Mouse (Mus musculus) embryonic facial prominence, embryonic 15.5 days (tissue): ENCODE results near the gene Atxn1. TPM values are rescaled to one million over a fixed set of nuclear protein-coding genes. Genes with fewer than 3 reads are reported as not detected.

Experiments used
- ATAC-seq: fragments of 200-750 bp; cut with Nextera tagmentation; 2 replicates; pipeline ENCODE4 v1.8.0; 2017; ENCODE audit warnings: low read depth, moderate TSS enrichment; ENCODE audit not compliant: insufficient number of reproducible peaks, low FRiP score, low TSS enrichment
- H3K27ac ChIP-seq: fragments of 300-500 bp; sonication (generic); replicated peaks from 2 replicates; pipeline ENCODE4 v1.5.1; 2015; ENCODE audit warnings: mild to moderate bottlenecking, inconsistent platforms
- H3K27me3 ChIP-seq: fragments of 300-500 bp; sonication (generic); 2 replicates; pipeline ENCODE4 v1.6.1; 2015; ENCODE audit warnings: inconsistent platforms
- H3K36me3 ChIP-seq: fragments of 300-500 bp; sonication (generic); 2 replicates; pipeline ENCODE4 v1.6.1; 2015; ENCODE audit warnings: mild to moderate bottlenecking, inconsistent platforms
- H3K4me1 ChIP-seq: fragments of 300-500 bp; sonication (generic); 2 replicates; pipeline ENCODE4 v1.6.1; 2015; ENCODE audit warnings: inconsistent platforms
- H3K4me2 ChIP-seq: fragments of 300-500 bp; sonication (generic); replicated peaks from 2 replicates; pipeline ENCODE4 v1.6.1; 2015; ENCODE audit warnings: mild to moderate bottlenecking, inconsistent platforms
- H3K4me3 ChIP-seq: fragments of 300-500 bp; sonication (generic); replicated peaks from 2 replicates; pipeline ENCODE4 v1.5.1; 2015; ENCODE audit warnings: mild to moderate bottlenecking, inconsistent platforms
- H3K9ac ChIP-seq: fragments of 300-500 bp; sonication (generic); 2 replicates; pipeline ENCODE4 v1.6.1; 2015; ENCODE audit warnings: inconsistent platforms
- H3K9me3 ChIP-seq: fragments of 300-500 bp; sonication (generic); replicated peaks from 2 replicates; pipeline ENCODE4 v1.6.1; 2016; ENCODE audit warnings: inconsistent platforms
- WGBS: fragments of 180-500 bp; shearing (Covaris S2); methylation state at CpG from one replicate; pipeline ENCODE4 v1.1.7; 2015; 5-methylcytosine and 5-hydroxymethylcytosine counted together
- polyA plus RNA-seq: library from polyadenylated mRNA; unstranded; fragments of >200 nt; fragmentation: Nextera tagmentation; extraction: Ambion mirVana; gene quantifications from 2 replicates; pipeline ENCODE4 v1.2.1, GENCODE M21; 2015

The Atxn1 gene
- polyA plus RNA-seq, 1 experiment from 2014 or later = 7.2 TPM

GRCm38 (mm10) chr13:45701296-45701790 is 263.5 kb downstream of the Atxn1 start:
- ATAC-seq = no peak
- H3K27me3 ChIP-seq = no peaks in the 10 kb centered on the region
- no peak overlapping the region for H3K9ac ChIP-seq
- 0 out of 2 replicates have a peak, but pooled peaks cover 4% of the 10 kb centered on the region for H3K4me1 ChIP-seq
- H3K36me3 ChIP-seq = no peaks in the 10 kb centered on the region
- H3K4me2 ChIP-seq = no peak overlapping the region
- no peak overlapping the region for H3K4me3 ChIP-seq
- no peak overlapping the region for H3K27ac ChIP-seq
- H3K9me3 ChIP-seq = no peaks in the 10 kb centered on the region
- WGBS = 80% methylated on average over 7 of the region's 7 CpGs

GRCm38 (mm10) chr13:45698982-45699381 is 265.8 kb downstream of the Atxn1 start:
- H3K4me1 ChIP-seq = 0 out of 2 replicates have a peak, but pooled peaks cover 4% of the 10 kb centered on the region
- H3K27ac ChIP-seq = no peak overlapping the region
- ATAC-seq = no peak
- no peak overlapping the region for H3K4me3 ChIP-seq
- 49% methylated on average over 3 of the region's 3 CpGs for WGBS
- H3K4me2 ChIP-seq = no peak overlapping the region
- H3K27me3 ChIP-seq = no peaks in the 10 kb centered on the region
- no peaks in the 10 kb centered on the region for H3K9me3 ChIP-seq
- H3K9ac ChIP-seq = no peak overlapping the region
- H3K36me3 ChIP-seq = no peaks in the 10 kb centered on the region

GRCm38 (mm10) chr13:45696009-45696408 is 268.8 kb downstream of the Atxn1 start:
- no peak for ATAC-seq
- H3K27me3 ChIP-seq = no peaks in the 10 kb centered on the region
- H3K9me3 ChIP-seq = no peaks in the 10 kb centered on the region
- peaks cover 16% of the 10 kb centered on the region; the same call in 1 of the 2 replicates for H3K4me1 ChIP-seq
- H3K4me2 ChIP-seq = no peak overlapping the region
- WGBS = 97% methylated on average over 6 of the region's 6 CpGs
- no peaks in the 10 kb centered on the region for H3K36me3 ChIP-seq
- no peak overlapping the region for H3K9ac ChIP-seq
- no peak overlapping the region for H3K4me3 ChIP-seq
- H3K27ac ChIP-seq = no peak overlapping the region

- H3K27me3 ChIP-seq = no peaks in the 10 kb centered on the region
- H3K9me3 ChIP-seq = no peaks in the 10 kb centered on the region
- no peak overlapping the region for H3K27ac ChIP-seq
- H3K9ac ChIP-seq = no peak overlapping the region
- H3K36me3 ChIP-seq = no peaks in the 10 kb centered on the region
- peaks cover 16% of the 10 kb centered on the region; the same call in 1 of the 2 replicates for H3K4me1 ChIP-seq
- H3K4me2 ChIP-seq = no peak overlapping the region
- no peak overlapping the region for H3K4me3 ChIP-seq
- no peak for ATAC-seq
- 82% methylated on average over 12 of the region's 12 CpGs for whole genome bisulfite sequencing
Observed at GRCm38 (mm10) chr13:45694921-45695437, 269.8 kb downstream of the Atxn1 start.

GRCm38 (mm10) chr13:45693953-45694352 is 270.9 kb downstream of the Atxn1 start:
- ATAC-seq = no peak
- Histone ChIP-seq H3K9ac (no peak overlapping the region), H3K4me3 (no peak overlapping the region), H3K27me3 (no peaks in the 10 kb centered on the region), H3K36me3 (no peaks in the 10 kb centered on the region), H3K27ac (no peak overlapping the region), H3K4me1 (peaks cover 16% of the 10 kb centered on the region; the same call in 1 of the 2 replicates), H3K4me2 (no peak overlapping the region), H3K9me3 (no peaks in the 10 kb centered on the region)
- 74% methylated on average over 9 of the region's 9 CpGs for WGBS

- Histone ChIP-seq H3K27ac (no peak overlapping the region), H3K4me1 (peaks cover 14% of the 10 kb centered on the region; the same call in 1 of the 2 replicates), H3K4me3 (no peak overlapping the region), H3K27me3 (no peaks in the 10 kb centered on the region), H3K36me3 (no peaks in the 10 kb centered on the region), H3K9ac (no peak overlapping the region), H3K9me3 (no peaks in the 10 kb centered on the region), H3K4me2 (no peak overlapping the region)
- ATAC-seq = no peak
- WGBS = 19% methylated on average over 11 of the region's 11 CpGs
Observed at GRCm38 (mm10) chr13:45693534-45693933, 271.3 kb downstream of the Atxn1 start.

- Histone ChIP-seq H3K27ac (no peak overlapping the region), H3K9ac (no peak overlapping the region), H3K27me3 (no peaks in the 10 kb centered on the region), H3K4me3 (no peak overlapping the region), H3K9me3 (no peaks in the 10 kb centered on the region), H3K36me3 (no peaks in the 10 kb centered on the region), H3K4me2 (no peak overlapping the region), H3K4me1 (peaks cover 12% of the 10 kb centered on the region; the same call in 1 of the 2 replicates)
- ATAC-seq = no peak
- 60% methylated on average over 4 of the region's 4 CpGs for WGBS
Observed at GRCm38 (mm10) chr13:45693126-45693525, 271.7 kb downstream of the Atxn1 start.

- Histone ChIP-seq H3K9ac (no peak overlapping the region), H3K4me1 (peaks cover 12% of the 10 kb centered on the region; the same call in 1 of the 2 replicates), H3K27me3 (no peaks in the 10 kb centered on the region), H3K27ac (no peak overlapping the region), H3K9me3 (no peaks in the 10 kb centered on the region), H3K4me3 (no peak overlapping the region), H3K36me3 (no peaks in the 10 kb centered on the region), H3K4me2 (no peak overlapping the region)
- no peak for ATAC-seq
- 54% methylated on average over 9 of the region's 9 CpGs for WGBS
Observed at GRCm38 (mm10) chr13:45692440-45692839, 272.4 kb downstream of the Atxn1 start.

- Histone ChIP-seq H3K36me3 (no peaks in the 10 kb centered on the region), H3K4me3 (no peak overlapping the region), H3K27ac (no peak overlapping the region), H3K4me2 (no peak overlapping the region), H3K9ac (no peak overlapping the region), H3K9me3 (no peaks in the 10 kb centered on the region), H3K27me3 (no peaks in the 10 kb centered on the region), H3K4me1 (peaks cover 12% of the 10 kb centered on the region; the same call in 1 of the 2 replicates)
- 68% methylated on average over 1 of the region's 1 CpGs for WGBS
- no peak for ATAC-seq
Observed at GRCm38 (mm10) chr13:45690426-45690825, 274.4 kb downstream of the Atxn1 start.

- no peak overlapping the region for H3K27ac ChIP-seq
- no peak overlapping the region for H3K9ac ChIP-seq
- 74% methylated on average over 2 of the region's 2 CpGs for WGBS
- H3K4me2 ChIP-seq = no peak overlapping the region
- H3K36me3 ChIP-seq = no peaks in the 10 kb centered on the region
- H3K9me3 ChIP-seq = no peaks in the 10 kb centered on the region
- H3K4me3 ChIP-seq = no peak overlapping the region
- peaks cover 12% of the 10 kb centered on the region; the same call in 1 of the 2 replicates for H3K4me1 ChIP-seq
- no peaks in the 10 kb centered on the region for H3K27me3 ChIP-seq
- no peak for ATAC-seq
Observed at GRCm38 (mm10) chr13:45688864-45689263, 275.9 kb downstream of the Atxn1 start.

GRCm38 (mm10) chr13:45687581-45687980 is 277.2 kb downstream of the Atxn1 start:
- 92% methylated on average over 8 of the region's 8 CpGs for WGBS
- Histone ChIP-seq H3K4me2 (no peak overlapping the region), H3K9me3 (no peaks in the 10 kb centered on the region), H3K36me3 (no peaks in the 10 kb centered on the region), H3K4me3 (no peak overlapping the region), H3K9ac (no peak overlapping the region), H3K27me3 (no peaks in the 10 kb centered on the region), H3K27ac (no peak overlapping the region), H3K4me1 (peaks cover 4% of the 10 kb centered on the region; the same call in 1 of the 2 replicates)
- no peak for ATAC-seq

GRCm38 (mm10) chr13:45686309-45686582 is 278.6 kb downstream of the Atxn1 start:
- H3K9ac ChIP-seq = no peak overlapping the region
- H3K36me3 ChIP-seq = no peaks in the 10 kb centered on the region
- H3K27ac ChIP-seq = no peak overlapping the region
- H3K4me3 ChIP-seq = no peak overlapping the region
- H3K27me3 ChIP-seq = no peaks in the 10 kb centered on the region
- H3K9me3 ChIP-seq = no peaks in the 10 kb centered on the region
- no peak for ATAC-seq
- no peaks in the 10 kb centered on the region for H3K4me1 ChIP-seq
- H3K4me2 ChIP-seq = no peak overlapping the region
- WGBS = 50% methylated on average over 3 of the region's 3 CpGs
